Mouse (Mus musculus): ENCODE results near the gene Bhlha9.
"Not testable (repeated sequence)": the region's sequence is repeated elsewhere in the genome, so short reads cannot be mapped to it uniquely, and the experiment has no call there.

Bhlha9 gene

DNA sequence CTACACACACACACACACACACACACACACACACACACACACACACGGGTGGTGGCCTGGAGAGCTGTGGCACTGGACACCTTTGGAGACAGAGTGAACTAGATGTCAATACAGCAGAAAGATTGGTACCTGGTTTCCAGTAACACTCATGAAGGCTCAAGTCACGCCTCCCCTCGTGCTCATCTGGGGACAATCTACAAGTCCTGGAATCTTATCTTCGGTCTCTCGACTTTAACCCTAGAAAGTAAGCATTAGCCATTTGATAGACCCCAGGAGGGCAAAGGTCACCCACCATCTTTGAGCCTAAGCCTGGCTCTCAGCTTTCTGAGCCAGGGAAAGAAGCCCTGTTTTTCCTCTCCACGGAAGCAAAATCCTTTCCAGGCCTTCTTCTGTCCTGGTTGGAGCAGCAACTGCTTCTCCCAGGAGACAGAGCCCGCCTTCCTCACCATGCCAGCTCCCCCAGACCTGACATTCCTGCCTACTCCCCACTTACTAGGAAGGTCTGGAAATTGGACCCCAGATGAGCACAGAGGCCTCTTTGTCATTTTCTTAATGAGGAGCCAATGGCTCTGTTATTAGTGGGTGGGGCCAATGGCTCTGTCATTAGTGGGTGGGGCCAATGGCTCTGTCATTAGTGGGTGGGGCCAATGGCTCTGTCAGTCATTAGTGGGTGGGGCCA is 10.3 kb upstream of the Bhlha9 start:
- no peak for DNase-seq (ENCODE audit: low spot score)

DNA sequence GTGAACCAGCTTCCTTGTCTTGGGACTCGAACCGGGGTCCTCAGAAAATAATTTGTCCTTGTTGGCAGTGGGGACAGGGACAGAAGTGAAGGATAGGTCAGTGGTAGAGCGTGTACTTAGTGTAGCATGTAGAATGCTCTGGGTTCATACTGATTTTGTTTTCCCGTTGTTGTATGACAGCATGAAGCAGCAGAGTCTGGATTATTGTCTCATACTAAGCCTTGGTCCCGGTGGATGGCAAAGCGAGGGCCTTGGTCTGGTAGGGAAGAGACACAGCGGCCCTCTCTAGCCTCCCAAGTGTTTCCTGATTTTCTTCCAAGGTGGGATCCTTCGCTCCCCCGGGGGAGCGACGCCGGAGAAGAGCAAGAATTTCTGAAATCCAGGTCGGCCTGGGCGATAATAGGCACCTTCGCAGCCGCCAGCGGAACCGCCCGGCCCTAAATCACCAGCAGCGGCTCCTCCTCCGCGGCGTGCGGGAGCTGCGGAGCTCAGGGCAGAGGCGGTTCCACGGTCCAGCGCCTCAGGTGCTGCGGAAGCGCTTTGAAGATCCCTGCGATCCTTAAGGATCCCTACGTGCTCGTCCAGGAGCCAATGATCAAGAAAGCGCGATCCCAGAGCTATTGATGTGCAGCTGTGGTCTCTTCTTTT is 6.1 kb upstream of the Bhlha9 start:
- no peak for DNase-seq (ENCODE audit: low spot score)

DNA sequence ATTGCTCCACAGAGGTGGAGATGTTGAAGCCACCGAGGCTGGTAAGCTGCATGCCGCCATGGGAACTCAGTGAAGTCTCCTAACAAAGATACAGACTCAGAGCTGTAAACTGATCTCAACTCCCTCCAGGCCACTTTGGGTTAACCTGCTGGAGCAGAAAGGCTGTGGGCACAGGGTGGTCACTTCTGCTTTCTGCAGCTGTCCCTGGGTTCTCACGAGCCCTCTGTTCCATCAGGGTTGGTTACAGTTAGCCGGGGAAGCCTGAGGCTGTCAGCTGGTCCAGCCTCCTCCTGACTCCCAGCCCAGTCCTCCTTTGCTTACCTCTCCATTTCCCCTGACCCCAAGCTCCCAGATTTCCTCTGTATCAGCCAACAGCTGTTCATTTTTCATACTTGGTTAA is 4.5 kb upstream of the Bhlha9 start:
- DNase-seq (ENCODE audit: low spot score), result no peak

DNA sequence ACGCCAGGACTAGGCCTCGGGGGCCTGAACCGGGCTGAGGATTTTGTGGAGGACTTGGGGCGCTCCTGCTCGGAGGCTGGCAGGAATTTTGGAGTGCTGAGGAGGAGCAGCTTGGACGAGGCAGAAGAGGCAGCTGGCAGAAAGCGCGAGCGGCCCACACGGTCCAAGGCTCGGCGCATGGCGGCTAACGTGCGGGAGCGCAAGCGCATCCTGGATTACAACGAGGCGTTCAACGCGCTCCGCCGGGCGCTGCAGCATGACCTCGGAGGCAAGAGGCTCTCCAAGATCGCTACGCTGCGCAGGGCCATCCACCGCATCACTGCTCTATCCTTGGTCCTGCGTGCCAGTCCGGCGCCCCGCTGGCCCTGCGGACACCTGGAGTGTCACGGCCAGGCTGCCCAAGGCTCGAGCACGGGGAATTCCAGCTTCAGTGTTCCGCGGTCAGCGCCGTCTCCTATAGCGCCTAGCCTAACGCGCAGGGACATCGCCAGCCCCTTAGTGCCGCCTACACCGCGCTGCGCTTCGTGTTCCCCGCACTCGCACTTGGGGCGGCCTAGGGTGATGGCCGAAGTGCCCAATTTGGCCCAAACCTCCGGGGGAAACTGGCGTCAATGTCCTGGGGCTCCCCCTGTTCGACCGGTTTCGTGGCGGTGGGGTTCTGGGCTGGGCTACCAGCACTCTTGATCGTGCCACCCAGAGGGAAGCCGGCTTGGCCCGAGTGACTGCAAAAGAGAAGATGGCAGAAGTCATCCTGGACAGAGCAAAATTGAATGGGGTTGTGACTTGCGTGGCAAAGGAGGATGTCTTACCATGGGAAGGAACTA is 503 bp downstream of the Bhlha9 start:
- no peak for DNase-seq (ENCODE audit: low spot score)

DNA sequence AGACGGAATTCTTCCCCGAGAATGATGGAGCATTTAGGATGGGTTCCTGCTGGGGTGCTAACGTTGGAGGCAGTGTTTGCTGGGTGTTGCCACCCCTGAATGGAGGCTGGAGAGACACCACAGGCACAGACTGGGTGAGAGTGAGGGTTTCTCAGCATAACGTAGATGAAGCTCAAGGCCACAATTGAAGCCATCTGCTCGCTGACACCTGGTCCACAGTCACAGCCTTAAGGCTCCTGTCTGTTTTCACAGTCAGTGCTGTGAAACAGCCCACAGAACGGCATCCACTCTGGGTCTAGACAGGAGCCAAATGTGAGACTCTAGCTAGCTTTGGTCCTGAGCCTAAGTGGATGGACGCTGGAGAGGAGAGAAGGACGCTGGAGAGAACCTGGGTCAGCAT is 1.9 kb downstream of the Bhlha9 start:
- no peak for DNase-seq (ENCODE audit: low spot score)

DNA sequence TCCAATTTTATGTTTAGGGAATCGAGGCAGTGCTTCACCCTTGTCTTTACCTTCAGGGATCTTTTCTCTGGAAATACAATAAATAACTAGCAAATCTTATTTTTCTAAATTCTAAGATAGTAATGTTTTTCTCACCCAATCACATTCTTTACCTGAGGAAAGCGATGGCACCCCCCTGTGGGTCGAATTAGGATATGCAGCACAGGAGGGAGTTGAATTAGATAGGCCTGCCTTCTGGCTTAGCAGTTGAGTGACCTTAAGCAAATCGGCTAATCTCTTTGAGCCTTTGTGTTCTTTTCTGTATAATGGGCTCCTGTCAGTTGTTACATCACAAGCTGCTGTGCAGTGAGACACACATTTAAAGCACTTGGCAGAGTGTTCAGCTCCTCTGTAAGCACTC is 2.4 kb downstream of the Bhlha9 start:
- DNase-seq (ENCODE audit: low spot score), result no peak

DNA sequence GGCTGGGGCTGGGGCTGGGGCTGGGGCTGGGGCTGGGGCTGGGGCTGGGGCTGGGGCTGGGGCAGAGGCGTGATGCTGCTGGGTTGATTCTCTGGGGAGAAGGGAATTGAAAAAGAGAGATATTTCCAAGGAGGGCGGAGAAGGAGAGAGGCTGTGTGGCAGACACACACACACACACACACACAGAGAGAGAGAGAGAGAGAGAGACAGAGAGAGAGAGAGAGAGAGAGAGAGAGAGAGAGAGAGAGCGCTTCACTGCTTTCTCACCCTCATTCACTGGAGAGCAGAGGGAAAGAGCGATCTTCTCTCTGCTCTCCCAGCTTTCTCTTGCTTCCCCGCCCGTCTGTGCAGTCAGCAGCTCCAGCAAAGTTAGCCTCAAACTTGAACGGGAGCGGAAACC is 7.2 kb downstream of the Bhlha9 start, which contains the start of gene Trarg1:
TSS of gene Trarg1 (plus strand) at position 301 of the 400 bp plus-strand sequence.
- DNase-seq (ENCODE audit: low spot score), result not testable (repeated sequence)

DNA sequence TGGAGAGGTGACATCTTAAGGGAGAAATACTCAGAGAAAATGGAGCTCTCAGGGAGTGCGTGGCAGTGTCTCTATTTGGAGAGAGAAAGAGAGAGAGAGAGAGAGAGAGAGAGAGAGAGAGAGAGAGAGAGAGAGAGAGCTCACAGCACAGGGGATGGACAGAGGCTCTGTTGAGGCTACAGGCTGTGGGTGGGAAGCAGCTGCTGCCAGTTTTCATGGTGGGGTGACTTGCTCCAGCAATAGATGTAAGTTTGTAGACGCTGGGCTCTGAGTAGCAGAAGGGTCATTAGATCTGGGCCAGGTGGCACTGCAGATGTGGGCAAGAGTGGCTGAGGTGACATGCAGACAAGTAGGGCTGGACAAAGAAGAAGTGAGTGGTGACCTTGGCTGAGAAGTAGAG is 13.3 kb downstream of the Bhlha9 start:
- no peak for DNase-seq (ENCODE audit: low spot score)

DNA sequence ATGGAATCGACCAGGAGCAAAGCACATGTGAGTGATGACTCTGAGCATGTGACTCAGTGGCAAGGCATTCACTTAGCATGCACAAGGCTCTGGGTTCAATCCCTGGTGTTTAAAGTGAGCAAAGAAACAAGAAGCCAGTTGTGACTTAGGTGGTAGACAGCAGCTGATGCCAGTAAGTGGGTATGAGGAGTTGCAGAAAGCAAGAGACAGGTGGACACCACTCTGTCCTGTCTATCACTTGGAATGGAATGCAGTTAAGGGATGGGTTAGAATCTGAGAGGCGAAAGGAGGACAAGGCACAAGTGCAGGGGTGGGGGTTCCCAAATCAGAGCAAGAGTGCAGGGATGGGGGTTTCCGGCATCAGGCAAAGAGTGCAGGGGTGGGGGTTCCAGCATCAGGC is 19.8 kb downstream of the Bhlha9 start:
- DNase-seq (ENCODE audit: low spot score), result no peak

DNA sequence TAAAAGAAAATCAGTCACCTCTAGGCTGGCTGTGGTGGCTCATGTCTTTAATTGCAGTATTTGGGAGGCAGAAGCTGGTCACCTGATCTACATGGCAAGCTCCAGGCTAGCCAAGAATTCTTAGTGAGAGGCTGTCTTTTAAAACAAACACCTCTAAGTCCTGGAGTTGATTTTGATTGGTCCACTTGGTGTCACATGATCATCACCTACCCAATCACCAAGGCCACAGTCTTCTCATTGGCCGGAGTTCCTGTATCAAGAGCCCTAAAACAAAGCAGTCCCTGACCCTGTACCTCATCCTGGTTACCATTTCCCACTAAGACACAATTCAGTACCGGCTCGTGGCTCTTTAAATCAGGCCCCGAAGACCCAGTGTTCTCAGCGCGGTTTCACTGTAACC is 23.5 kb downstream of the Bhlha9 start:
- DNase-seq (ENCODE audit: low spot score), result no peak

DNA sequence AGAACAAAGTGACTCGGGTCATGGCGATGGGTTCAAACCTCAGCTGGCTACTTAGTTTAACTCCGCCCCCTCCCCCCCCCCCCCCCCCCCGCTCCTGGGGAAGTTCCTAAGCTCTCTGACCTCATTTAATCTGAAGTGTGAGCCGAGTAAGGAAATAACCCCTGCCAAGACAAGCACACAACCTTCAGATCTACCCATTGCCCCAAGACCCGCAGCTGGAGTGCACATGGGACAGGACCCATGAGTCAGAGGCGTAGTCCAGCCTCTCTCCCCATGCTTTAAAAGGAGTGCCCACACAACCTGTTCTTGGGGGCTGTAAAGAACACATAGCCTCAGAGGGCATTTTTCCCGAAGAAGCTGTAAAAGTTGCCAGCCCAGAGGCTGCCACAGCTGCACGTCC is 27.4 kb downstream of the Bhlha9 start:
- DNase-seq (ENCODE audit: low spot score), result no peak

DNA sequence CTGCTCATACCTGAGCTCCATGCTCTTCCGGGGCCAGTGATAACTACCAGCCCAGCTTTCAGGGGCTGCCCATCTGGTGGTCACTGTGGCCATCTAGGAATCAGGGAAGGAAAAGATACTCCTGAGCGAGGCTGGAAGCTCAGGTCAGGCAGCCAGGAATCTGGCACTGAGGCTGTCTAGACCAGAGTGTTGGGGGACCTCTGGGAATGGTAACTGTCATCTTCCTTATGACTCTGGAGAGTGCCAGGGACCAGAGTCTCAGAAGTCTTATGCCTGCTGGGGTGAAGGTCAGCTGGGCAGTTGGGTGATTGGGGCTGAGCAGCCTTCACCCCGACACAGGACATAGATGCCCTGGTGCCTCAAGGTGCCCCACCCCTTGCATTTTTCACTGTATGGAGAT is 35.4 kb downstream of the Bhlha9 start:
- no peak for DNase-seq (ENCODE audit: low spot score)

DNA sequence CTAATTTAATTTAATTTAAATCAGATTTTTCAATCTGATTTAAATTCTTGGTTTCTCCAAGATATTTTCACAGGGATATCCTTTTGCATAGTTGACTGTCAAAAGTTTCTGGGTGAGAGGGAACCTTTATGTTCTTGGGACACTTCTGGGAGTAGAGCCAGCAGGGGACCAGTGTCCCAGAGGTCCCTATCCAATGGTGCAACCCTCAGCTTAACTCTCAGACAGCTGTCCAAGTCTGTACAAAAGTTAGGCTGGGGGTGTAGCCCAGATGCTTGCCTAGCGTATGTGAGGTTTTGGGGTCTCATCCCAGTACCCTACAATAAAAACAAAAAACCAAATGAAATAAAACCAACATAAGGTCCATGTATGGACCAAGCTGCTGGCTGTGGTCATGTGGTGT is 35.8 kb downstream of the Bhlha9 start:
- DNase-seq (ENCODE audit: low spot score), result no peak

DNA sequence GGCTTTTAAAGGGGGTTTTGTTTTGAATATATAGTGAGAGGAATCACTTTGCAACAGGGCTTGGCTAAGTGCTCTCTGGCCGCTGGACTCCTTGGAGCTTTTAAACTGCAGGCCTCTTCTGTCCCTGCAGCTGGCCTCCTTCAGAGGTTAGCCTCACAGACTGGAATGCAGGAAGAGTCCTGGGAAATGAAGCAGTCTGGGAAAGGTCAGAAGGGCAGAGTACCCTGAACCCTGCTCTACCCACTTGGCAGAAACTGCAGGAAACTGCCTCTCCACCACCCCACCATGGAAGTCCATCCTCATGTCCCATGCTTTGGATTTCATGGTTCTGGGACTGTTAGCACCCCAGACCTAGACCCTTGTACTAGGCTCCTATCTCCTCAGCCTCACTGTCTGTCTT is 36.6 kb downstream of the Bhlha9 start:
- DNase-seq (ENCODE audit: low spot score), result no peak

DNA sequence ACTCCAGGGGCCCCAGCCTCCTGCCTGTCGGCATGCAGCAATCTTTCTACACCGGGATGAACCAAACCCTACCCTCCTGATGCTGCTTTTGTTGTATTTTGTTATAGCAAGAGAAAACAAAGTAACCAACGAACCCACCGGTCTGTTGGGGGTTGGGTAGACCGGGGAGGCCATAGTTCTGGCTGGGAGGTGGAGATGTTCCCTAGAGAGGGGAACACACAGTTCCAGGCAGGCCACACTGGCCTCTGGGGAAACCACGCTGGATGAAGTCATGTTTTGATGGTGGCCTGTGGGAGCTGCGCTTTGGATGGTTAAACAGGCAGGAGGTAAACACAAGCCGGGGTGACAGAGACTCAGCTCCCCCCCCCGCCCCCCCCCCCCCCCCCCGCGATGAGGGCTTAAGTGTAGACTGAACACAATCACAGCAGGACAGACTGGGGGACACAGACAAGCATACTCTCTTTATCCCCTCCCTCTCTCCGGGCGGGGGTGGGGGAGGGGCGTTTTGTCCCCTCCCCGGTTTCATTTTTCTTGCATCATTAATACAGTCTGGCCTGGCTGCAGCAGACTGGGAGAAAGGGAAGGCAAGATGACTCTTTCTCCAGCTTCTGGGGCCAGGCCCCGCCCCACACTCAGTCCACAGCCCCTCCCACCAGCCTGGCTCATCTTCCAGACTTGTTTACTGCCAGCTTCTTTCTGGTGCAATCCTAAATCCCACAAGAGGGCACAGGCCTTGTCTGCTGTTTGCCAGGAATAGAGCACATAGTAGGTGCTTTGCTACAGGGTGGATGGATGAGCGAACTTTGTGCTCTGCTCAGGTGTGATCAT is 37.6 kb downstream of the Bhlha9 start:
- DNase-seq (ENCODE audit: low spot score), result peak; percentile 30

DNA sequence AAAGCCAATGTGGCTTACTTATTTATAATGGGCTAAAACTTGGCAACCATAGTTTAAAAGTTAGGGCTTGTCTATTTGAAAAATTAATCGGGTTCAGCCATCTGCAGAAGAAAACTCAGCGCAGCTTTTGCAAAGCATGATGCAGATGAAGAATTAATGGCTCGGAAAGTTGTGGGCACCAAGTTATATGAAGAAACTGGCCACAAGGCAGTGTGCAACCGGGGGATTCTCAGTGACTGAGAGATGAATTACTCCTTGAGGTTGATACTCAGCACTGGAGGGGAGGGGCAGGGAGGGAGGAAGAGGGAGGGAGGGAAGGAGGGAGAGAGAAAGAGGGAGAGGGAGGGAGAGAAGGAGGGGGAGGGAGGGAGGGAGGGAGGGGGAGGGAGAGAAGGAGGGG is 44.7 kb downstream of the Bhlha9 start:
- DNase-seq (ENCODE audit: low spot score), result no peak
